Mouse (Mus musculus): ENCODE data around the gene Dnajc28. TPM values are rescaled to one million over a fixed set of nuclear protein-coding genes. Genes with fewer than 3 reads are reported as not detected.

The Dnajc28 gene
- polyA plus RNA-seq (2012; rRNA removed) = 0.53 and 0.71 TPM in 2 replicates
- 1.6 and 1.8 TPM in 2 replicates for polyA plus RNA-seq (2014; fragmentation: Nextera tagmentation; extraction: Ambion mirVana)

GRCm38 (mm10) chr16:91618511-91619501 is at the start of gene Dnajc28:
Gene Dnajc28 (minus strand): TSS chr16:91619026.
- no peaks in the 10 kb centered on the region for H3K9me3 ChIP-seq (ENCODE audit: control insufficient read depth, low read length)
- 9% methylated on average over 39 of the region's 39 CpGs for WGBS (ENCODE audit: insufficient replicate concordance)
- peak within 1 kb of the TSS; percentile 1 for H3K27ac ChIP-seq
- DNase-seq (ENCODE audit: low read depth in 3 of 3, low spot score in 3 of 3) = peak; percentile 57 to 63 (median 57)
- H3K27me3 ChIP-seq (ENCODE audit: control insufficient read depth, insufficient read depth, low read length) = no peaks in the 10 kb centered on the region
- H3K9ac ChIP-seq (replicated peaks) = peak within 1 kb of the TSS; percentile 80
- peak within 1 kb of the TSS; percentile 67 to 96 for H3K4me3 ChIP-seq (ENCODE audit: insufficient read depth in 1 of 2, low read depth in 2 of 2, low read length in 2 of 2)
- H3K36me3 ChIP-seq (replicated peaks; ENCODE audit: control insufficient read depth, insufficient read depth, low read depth) = peaks cover 35% of the 10 kb centered on the region
- TF ChIP-seq CTCF (IDR thresholded peaks at IDR 0.05; ENCODE audit: low read depth) (no peak), EP300 (IDR thresholded peaks at IDR 0.05; ENCODE audit: low read depth) (no peak)
- peak within 1 kb of the TSS; percentile 86 for H3K4me2 ChIP-seq (ENCODE audit: low read depth)
- peak; percentile 87 for ATAC-seq (ENCODE audit: insufficient read depth)
- peaks cover 0 to 5% of the 10 kb centered on the region in 2 experiments; a peak in 2 of 4 replicates for H3K4me1 ChIP-seq (replicated peaks; ENCODE audit: control insufficient read depth in 2 of 2, insufficient read depth in 2 of 2, low read length in 1 of 2)

GRCm38 (mm10) chr16:91663795-91664194 is 45.0 kb upstream of the Dnajc28 start:
- TF ChIP-seq CTCF (IDR thresholded peaks at IDR 0.05; ENCODE audit: low read depth) = no peak
- DNase-seq (ENCODE audit: low read depth in 3 of 3, low spot score in 3 of 3) (no peak), ATAC-seq (ENCODE audit: insufficient read depth) (no peak)
- Histone ChIP-seq H3K4me2 (ENCODE audit: low read depth) (no peak overlapping the region), H3K27ac (no peak overlapping the region), H3K4me3 (ENCODE audit: insufficient read depth in 1 of 2, low read depth in 2 of 2, low read length in 2 of 2) (no peak overlapping the region), H3K27me3 (ENCODE audit: control insufficient read depth, insufficient read depth, low read length) (no peaks in the 10 kb centered on the region), H3K4me1 (replicated peaks; ENCODE audit: control insufficient read depth in 2 of 2, insufficient read depth in 2 of 2, low read length in 1 of 2) (no peaks in the 10 kb centered on the region), H3K9ac (replicated peaks) (no peak overlapping the region), H3K36me3 (replicated peaks; ENCODE audit: control insufficient read depth, insufficient read depth, low read depth) (peaks cover 90% of the 10 kb centered on the region), H3K9me3 (ENCODE audit: control insufficient read depth, low read length) (no peaks in the 10 kb centered on the region; the same call in 1 of the 2 replicates)
- 94% methylated on average over 3 of the region's 3 CpGs for WGBS (ENCODE audit: insufficient replicate concordance)

GRCm38 (mm10) chr16:91662336-91662735 is 43.5 kb upstream of the Dnajc28 start:
- no peak for TF ChIP-seq CTCF (IDR thresholded peaks at IDR 0.05; ENCODE audit: low read depth)
- no peak for TF ChIP-seq EP300 (IDR thresholded peaks at IDR 0.05; ENCODE audit: low read depth)
- H3K27ac ChIP-seq = no peak overlapping the region

GRCm38 (mm10) chr16:91661397-91661796 is 42.6 kb upstream of the Dnajc28 start:
- H3K4me2 ChIP-seq (ENCODE audit: low read depth) = no peak overlapping the region
- ATAC-seq (ENCODE audit: insufficient read depth) (no peak), DNase-seq (ENCODE audit: low read depth in 3 of 3, low spot score in 3 of 3) (no peak)
- H3K36me3 ChIP-seq (replicated peaks; ENCODE audit: control insufficient read depth, insufficient read depth, low read depth) = peaks cover 95% of the 10 kb centered on the region
- no peaks in the 10 kb centered on the region for H3K27me3 ChIP-seq (ENCODE audit: control insufficient read depth, insufficient read depth, low read length)
- WGBS (ENCODE audit: insufficient replicate concordance) = 89% methylated on average over 1 of the region's 1 CpGs
- no peaks in the 10 kb centered on the region; the same call in 1 of the 2 replicates for H3K9me3 ChIP-seq (ENCODE audit: control insufficient read depth, low read length)
- H3K4me3 ChIP-seq (ENCODE audit: insufficient read depth in 1 of 2, low read depth in 2 of 2, low read length in 2 of 2) = no peak overlapping the region
- TF ChIP-seq EP300 (IDR thresholded peaks at IDR 0.05; ENCODE audit: low read depth) = no peak
- no peak for TF ChIP-seq CTCF (IDR thresholded peaks at IDR 0.05; ENCODE audit: low read depth)
- no peak overlapping the region for H3K9ac ChIP-seq (replicated peaks)
- H3K27ac ChIP-seq = no peak overlapping the region
- H3K4me1 ChIP-seq (replicated peaks; ENCODE audit: control insufficient read depth in 2 of 2, insufficient read depth in 2 of 2, low read length in 1 of 2) = no peaks in the 10 kb centered on the region

More at GRCm38 (mm10) chr16:91662336-91662735, 43.5 kb upstream of the Dnajc28 start:
- no peaks in the 10 kb centered on the region; the same call in 1 of the 2 replicates for H3K9me3 ChIP-seq (ENCODE audit: control insufficient read depth, low read length)
- H3K4me3 ChIP-seq (ENCODE audit: insufficient read depth in 1 of 2, low read depth in 2 of 2, low read length in 2 of 2) = no peak overlapping the region
- H3K36me3 ChIP-seq (replicated peaks; ENCODE audit: control insufficient read depth, insufficient read depth, low read depth) = peaks cover 95% of the 10 kb centered on the region
- ATAC-seq (ENCODE audit: insufficient read depth) (no peak), DNase-seq (ENCODE audit: low read depth in 3 of 3, low spot score in 3 of 3) (no peak)
- H3K4me2 ChIP-seq (ENCODE audit: low read depth) = no peak overlapping the region
- no peak overlapping the region for H3K9ac ChIP-seq (replicated peaks)
- WGBS (ENCODE audit: insufficient replicate concordance) = 93% methylated on average over 16 of the region's 16 CpGs
- no peaks in the 10 kb centered on the region for H3K4me1 ChIP-seq (replicated peaks; ENCODE audit: control insufficient read depth in 2 of 2, insufficient read depth in 2 of 2, low read length in 1 of 2)
- no peaks in the 10 kb centered on the region for H3K27me3 ChIP-seq (ENCODE audit: control insufficient read depth, insufficient read depth, low read length)

GRCm38 (mm10) chr16:91659798-91660197 is 41.0 kb upstream of the Dnajc28 start:
- no peaks in the 10 kb centered on the region for H3K4me1 ChIP-seq (replicated peaks; ENCODE audit: control insufficient read depth in 2 of 2, insufficient read depth in 2 of 2, low read length in 1 of 2)
- ATAC-seq (ENCODE audit: insufficient read depth) = no peak
- H3K27ac ChIP-seq = no peak overlapping the region

More at GRCm38 (mm10) chr16:91659798-91660197, 41.0 kb upstream of the Dnajc28 start:
- no peaks in the 10 kb centered on the region; the same call in 1 of the 2 replicates for H3K9me3 ChIP-seq (ENCODE audit: control insufficient read depth, low read length)
- no peak overlapping the region for H3K9ac ChIP-seq (replicated peaks)
- H3K27me3 ChIP-seq (ENCODE audit: control insufficient read depth, insufficient read depth, low read length) = no peaks in the 10 kb centered on the region
- TF ChIP-seq CTCF (IDR thresholded peaks at IDR 0.05; ENCODE audit: low read depth) = no peak
- no peak overlapping the region for H3K4me2 ChIP-seq (ENCODE audit: low read depth)
- 96% methylated on average over 20 of the region's 20 CpGs for WGBS (ENCODE audit: insufficient replicate concordance)
- H3K4me3 ChIP-seq (ENCODE audit: insufficient read depth in 1 of 2, low read depth in 2 of 2, low read length in 2 of 2) = no peak overlapping the region
- peaks cover 95% of the 10 kb centered on the region for H3K36me3 ChIP-seq (replicated peaks; ENCODE audit: control insufficient read depth, insufficient read depth, low read depth)
- no peak for DNase-seq (ENCODE audit: low read depth in 3 of 3, low spot score in 3 of 3)
